Mouse (Mus musculus) testis, adult 2 months (tissue): ENCODE measurements around the gene Spert.

Experiments
- CTCF ChIP-seq: fragments of 200-500 bp; IDR thresholded peaks from 2 replicates; pipeline ENCODE4 v1.5.1; 2012; ENCODE audit warnings: low read depth, mild to moderate bottlenecking, inconsistent platforms, low read length, moderate library complexity; ENCODE audit not compliant: control insufficient read depth, insufficient read depth, insufficient replicate concordance
- POLR2A ChIP-seq: fragments of 200-500 bp; IDR thresholded peaks from 2 replicates; pipeline ENCODE4 v1.6.1; 2012; ENCODE audit warnings: low read depth, mild to moderate bottlenecking, inconsistent platforms, low read length, moderate library complexity; ENCODE audit not compliant: control insufficient read depth

DNA sequence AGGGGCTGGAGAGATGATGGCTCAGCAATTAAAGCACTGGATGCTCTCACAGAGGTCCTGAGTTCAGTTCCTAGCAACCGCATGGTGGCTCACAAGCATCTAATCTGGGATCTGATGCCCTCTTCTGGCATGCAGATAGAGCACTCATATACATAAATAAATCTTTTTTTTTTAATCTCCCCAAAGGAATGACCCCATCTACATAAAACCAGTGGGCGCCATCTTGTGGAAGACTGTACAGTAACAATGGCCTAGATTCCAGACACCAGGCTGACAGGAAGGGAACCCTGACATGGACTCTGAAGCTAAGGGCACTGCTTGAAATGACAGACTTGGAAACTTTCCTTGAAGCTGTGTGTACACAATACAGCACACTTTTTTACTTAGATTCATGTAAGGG lies 47.9 kb upstream of the Spert start:
- TF ChIP-seq CTCF, result no peak
- no peak for TF ChIP-seq POLR2A
